Mouse (Mus musculus) large intestine, adult 2 months (tissue): ENCODE measurements at regions not wholly inside any gene's neighbourhood (a gene's known extent, or its start where the extent isn't known, plus 50 kb on each side); places are given as distances from the start of the nearest gene placed in this dataset.
"Not testable (repeated sequence)": the region's sequence is repeated elsewhere in the genome, so short reads cannot be mapped to it uniquely, and the experiment has no call there.

Source experiments
- DNase-seq: peaks from one replicate; pipeline ENCODE4 v3.0.0-alpha.2; 2012; ENCODE audit warnings: low read depth, low spot score
- WGBS: fragments of 180-500 bp; shearing (Covaris S2); methylation state at CpG from one replicate; pipeline ENCODE4 v1.1.7; 2018; 5-methylcytosine and 5-hydroxymethylcytosine counted together

DNA sequence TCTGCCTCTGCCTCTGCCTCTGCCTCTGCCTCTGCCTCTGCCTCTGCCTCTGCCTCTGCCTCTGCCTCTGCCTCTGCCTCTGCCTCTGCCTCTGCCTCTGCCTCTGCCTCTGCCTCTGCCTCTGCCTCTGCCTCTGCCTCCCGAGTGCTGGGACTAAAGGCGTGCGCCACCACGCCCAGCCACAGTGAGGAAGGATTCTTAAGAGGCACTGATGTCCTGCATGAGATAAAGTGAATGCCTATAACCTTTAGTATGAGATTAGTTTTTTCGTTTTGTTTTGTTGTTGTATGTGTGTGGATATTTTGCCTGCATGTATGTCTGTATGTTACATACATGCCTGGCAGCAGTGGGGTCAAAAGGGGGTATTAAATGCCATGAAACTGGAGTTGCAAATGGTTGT, 63.2 kb downstream of the Hlx start:
- DNase-seq, result not testable (repeated sequence)
- WGBS, result 72% methylated on average over 5 of the region's 5 CpGs

DNA sequence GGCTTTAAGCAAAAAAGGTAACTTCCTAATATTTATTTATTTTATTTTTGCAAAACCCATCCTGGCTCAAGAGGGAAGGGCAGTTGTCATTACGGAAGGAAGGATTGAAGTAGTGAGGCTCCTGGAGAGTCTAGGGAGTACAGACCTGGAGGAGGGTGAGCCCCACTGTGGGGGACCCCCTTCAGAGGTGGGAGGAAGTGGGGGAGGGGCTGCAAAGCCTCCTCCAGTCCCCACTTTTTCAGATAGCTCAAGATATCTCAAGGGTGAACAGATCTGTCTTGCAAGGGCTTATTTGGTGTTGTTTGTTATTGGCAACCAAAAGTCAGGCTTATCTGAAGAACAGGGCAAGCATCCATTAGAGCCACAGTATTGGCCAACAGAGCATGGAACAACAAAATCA, 64.0 kb downstream of the Hlx start:
- DNase-seq, result no peak
- WGBS, result 83% methylated on average over 1 of the region's 1 CpGs

DNA sequence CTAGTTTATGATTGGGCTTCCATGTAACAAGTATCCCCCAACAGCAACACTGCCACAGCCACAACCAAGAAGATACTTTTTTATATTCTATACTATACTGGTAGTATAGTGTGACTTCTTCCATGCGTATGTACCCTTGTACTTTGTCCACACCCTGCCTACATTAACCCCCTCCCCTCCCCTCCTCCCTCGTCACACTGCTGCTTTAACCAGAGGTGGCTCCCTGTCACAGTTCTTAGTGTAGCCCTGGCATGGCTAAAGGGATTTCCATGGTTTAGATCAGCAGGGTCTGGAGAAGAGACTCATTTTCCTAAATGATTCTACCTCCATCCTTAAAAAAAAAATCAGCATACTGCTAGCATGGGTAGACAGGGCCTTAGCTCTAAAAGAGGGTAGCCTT, 64.4 kb downstream of the Hlx start:
- 41% methylated on average over 2 of the region's 2 CpGs for WGBS
- DNase-seq, result no peak

DNA sequence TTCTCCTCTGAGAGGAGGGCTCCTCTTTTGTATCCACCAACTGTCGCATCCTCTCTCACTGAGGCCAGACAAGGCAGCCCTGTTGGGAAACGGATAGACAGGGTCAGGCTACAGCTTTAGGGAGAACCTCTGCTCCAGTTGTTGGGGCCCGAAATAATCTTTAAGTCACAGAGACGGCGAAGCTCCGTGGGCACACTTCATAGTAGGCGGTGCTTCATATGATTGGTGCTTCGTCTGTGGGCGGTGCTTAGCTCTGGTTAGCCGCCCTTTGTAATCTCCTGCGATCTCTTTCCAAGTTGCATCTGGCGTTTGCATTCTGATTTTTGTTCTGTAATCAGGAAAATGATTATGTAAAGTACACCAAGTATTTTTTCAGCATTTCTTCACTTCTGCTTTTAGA, 67.2 kb downstream of the Hlx start:
- DNase-seq, result no peak
- 79% methylated on average over 12 of the region's 12 CpGs for WGBS

DNA sequence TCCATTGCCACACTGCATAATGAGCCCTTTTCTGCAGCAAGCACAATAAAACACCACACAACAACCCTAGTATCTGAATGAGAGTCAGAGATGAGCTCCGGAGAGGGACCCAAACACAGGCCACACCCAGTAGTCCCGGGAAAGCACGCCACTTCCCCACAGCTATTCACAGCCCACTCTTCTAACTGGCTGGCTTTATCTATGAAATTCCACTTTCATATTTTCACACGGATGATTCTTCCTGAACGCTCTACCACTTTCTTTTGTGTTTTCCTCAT, 68.4 kb downstream of the Hlx start:
- 20% methylated on average over 5 of the region's 5 CpGs for WGBS
- no peak for DNase-seq

DNA sequence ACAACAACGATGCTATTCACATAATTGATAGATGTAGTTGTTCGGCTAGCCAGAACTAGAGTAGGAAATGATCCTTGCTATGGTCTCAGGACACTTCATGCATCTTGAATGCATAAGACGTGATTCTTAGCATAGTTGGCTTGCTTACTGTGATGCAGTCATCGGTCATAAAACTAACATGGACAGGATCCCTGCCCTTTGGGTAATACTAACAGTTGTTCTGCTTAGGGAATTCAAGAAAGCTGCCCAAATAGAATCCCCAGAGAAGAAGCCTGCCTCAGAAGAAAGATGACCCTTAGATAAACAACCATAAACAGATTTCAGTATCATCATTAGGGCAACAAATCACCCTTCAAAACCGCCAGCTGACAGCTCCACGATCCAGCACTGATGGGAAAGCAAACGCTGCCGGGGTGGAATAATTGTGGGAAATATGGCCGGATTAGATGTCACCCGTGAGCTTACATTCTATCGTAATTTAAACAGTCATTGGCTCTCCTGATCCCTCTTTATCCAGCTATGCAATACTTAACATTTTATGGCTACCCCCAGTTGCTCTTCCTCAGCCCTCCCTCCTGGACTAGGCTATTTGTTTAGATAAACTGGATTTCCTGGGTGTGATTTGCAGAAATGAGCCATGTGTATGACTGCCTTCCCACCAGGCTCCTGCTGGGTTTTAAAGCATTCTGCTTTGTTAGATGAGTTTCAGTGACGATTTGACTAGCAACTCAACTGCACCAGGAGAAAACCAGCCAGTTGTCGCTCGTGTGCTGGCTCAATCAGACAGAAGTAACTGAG, 68.9 kb downstream of the Hlx start:
- 22% methylated on average over 14 of the region's 14 CpGs for WGBS
- no peak for DNase-seq

DNA sequence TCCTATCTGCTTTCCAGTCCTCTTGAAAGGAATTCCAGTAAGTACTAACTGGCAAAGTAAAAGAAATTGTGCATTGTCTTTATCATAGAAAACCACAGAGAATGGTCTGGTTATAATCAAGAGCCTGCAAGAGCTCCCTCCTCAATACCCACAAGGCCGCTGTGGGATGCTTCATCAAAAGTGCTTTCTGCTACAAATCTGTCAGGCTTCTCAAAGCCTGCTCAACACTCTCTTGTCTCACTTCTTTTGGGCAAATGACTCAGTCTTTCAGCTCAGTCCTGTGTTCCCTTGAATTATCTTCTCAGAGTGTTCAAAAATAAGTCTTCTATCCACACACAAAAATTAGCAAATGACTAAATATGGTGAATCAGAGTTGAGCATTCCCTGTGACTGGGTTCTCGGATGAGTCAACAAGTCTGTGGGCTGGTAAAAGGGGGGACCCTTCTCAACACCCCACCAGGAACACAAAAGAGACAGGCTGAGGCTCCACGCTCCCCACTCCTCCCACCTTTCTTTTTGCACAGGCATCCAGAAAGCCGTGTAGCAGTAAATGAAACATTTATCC, 81.8 kb downstream of the Hlx start:
- WGBS, result 87% methylated on average over 4 of the region's 4 CpGs
- no peak for DNase-seq

DNA sequence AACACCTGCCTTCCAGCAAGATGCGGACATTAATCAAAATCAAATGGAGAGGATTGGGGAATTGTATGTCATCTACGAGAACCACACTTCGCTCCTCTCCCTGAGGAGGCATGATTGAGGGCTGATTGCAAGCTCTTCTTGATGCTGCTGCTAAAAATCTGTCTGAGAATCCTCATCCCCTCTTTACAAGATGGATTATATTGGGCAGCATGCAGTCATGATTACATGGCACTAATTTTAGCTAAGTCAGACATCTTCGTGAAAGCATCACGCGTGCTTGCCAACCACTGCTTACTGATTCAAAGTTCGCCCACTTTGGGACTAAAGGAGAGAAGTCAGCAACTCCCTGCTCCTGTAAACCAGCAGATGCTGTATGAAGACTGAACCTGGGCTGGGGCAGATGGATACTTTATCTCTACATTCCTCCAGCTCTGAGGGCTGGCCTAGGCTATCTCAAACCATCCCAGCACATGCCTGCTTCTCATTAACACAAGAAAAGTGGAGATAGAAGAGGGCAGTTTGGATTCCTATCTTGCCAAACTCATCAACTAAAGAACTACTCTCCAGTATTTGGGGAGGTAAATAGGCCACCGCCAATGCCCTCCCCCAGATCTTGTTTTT, 84.4 kb downstream of the Hlx start:
- 94% methylated on average over 8 of the region's 8 CpGs for WGBS
- DNase-seq, result no peak

DNA sequence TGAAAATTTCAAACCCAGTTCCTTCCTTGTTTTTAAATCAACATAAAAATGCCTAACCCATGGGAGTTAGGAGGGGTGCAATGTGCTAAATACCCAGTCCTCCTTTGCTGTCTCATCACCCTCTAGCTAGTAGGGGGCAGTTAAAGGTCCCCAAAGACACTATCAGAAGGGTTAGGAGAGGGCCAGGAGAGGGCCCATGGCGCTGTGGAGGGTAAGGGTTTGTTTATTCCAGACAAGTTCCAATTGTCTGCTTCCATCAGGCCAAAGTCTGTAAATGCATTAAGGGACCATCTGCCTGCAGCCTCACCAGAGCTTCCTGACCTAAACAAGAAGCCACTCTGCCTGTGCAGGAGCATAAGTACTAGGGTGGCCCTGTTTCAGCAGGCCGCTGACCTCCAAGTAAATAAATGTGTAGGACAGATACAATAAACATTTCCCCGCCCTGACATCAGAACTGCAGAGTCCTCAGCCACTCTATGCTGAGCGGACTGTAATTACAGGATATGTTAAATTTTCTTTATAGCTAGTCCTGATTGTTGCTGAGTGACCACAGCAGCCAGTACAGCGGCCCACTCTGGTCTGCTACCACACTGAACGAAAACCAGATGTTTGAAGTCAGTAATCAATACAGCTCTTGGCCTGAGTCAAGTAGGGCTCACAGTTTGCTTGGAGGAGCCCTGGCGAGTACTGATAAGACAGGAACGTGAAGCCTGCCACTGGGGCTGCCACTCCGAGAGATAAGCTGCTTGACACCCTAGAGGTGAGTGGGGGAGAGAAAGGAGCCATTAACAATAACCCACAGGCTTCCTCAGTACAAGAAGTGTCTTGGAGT, 87.4 kb downstream of the Hlx start:
- DNase-seq, result no peak
- WGBS, result 53% methylated on average over 9 of the region's 9 CpGs

DNA sequence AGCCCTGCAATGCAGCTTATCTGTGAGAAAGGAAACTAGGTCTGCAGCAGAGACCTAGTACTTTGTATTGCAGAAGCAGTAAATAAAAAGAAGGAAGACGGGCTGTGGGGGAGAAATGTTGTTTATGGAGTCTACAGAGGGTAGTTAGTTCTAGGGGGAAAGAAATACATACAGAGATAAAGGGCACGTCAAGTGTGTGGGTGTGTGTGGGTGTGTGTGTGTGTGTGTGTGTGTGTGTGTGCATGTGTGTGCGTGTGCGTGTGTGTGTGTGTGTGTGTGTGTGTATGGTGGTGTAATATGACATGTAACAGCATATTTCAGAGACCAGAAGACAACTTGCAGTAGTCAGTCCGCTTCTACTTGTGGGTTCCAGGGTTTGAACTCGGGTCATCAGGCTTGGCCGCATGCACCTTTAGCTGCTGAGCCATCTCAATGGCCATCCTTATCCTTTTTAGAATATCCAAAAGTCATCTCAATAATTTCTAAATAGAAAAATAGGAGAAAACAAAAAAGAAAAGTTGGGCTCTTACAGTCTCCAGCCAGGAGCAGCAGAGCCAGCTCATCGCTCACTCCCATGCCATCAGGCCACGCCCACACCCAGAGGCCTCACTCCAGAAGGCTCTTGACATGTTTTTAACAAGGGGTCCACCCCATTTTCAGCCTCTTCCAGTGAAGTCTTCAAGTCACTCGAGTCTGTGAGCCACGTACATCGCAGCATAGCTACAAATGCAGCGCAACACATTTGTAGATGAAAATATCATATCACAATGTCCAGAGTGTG, 101.5 kb downstream of the Hlx start:
- no peak for DNase-seq
- WGBS, result 71% methylated on average over 13 of the region's 13 CpGs

DNA sequence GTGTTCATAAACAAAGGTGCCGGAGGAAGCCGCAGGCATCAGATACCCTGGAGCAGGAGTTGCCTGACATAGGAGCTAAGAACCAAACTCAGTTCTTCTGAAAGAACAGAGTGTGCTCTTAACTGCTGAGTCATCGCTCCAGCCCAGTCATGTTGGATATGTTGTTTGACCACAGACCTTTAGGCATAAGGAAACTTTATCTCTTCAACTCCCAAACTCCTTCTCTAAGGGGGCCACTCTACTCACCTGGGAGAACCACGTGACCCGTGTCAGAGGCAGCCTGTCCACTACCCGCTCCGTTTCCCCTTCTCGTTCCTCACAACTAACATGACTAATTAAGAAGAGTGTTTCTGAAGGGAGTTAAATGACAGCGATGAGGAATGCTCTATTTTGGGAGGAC, 103.2 kb downstream of the Hlx start:
- no peak for DNase-seq
- WGBS, result 89% methylated on average over 9 of the region's 9 CpGs

DNA sequence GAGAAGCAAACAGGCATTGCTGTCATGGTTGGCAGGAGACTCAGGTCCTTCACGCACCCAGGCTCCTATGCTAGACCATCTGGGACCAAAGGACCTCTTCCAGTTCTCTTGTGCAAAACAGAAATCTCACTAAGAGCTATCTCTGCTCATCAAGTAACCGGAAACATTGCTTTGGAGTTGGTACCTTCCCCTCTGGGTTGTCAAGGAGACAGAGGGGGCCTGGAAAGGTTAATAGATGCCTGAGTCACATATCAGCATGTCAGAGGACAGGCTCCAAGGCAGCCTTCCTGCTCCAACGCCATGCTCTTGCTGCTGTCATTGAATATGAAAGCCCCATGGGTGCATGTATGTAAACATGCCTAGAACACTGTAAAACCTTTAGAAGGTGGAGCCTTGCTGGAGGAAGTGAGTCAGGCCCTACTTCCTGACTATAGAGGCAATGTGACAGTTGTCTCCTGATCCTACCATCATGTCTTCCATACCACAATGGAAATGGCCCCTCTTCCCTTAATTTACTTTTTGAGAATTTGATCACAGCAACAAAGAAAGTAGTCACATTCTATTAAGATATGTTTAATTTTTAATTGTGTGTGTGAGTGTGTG, 103.8 kb downstream of the Hlx start:
- DNase-seq, result no peak
- WGBS, result 63% methylated on average over 3 of the region's 3 CpGs

DNA sequence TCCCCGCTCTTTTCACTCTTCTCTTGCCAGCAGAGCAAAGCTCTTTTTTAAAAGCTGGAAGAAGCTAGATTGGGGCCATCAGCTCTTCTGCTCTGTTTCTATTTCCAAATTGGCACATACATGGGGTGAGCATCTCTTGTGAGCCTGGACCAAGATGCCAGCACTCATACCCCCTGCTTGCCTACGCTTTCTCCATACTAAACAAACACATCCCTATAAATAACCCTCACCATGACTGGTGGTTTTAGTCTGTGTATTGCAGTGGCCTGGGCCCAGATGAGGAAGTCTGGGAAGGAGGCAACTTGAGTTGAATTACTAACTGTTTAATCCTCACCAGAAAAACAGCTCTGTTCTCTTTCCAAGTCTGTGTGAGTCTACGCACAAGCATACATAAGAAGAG, 110.0 kb downstream of the Hlx start:
- WGBS, result 56% methylated on average over 3 of the region's 3 CpGs
- DNase-seq, result no peak

DNA sequence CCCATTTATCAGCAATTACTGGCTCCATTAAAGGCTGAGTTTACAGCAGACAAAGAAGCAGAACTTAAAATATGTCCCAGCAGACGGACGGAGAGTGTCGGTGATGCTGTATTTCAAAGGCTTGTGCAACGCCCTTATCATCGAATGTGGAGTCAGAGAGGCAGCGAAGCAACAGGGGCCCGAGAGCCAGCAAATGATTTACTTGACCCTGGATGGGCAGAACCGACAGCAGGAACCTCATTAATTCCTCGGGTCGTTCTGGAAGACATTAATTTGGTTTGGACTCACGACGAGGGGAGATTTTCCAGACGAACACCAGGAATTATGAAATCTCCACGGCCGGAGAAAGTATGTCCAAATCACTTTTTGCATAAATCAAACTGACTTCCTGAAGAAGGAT, 110.5 kb downstream of the Hlx start:
- WGBS, result 48% methylated on average over 15 of the region's 15 CpGs
- no peak for DNase-seq

DNA sequence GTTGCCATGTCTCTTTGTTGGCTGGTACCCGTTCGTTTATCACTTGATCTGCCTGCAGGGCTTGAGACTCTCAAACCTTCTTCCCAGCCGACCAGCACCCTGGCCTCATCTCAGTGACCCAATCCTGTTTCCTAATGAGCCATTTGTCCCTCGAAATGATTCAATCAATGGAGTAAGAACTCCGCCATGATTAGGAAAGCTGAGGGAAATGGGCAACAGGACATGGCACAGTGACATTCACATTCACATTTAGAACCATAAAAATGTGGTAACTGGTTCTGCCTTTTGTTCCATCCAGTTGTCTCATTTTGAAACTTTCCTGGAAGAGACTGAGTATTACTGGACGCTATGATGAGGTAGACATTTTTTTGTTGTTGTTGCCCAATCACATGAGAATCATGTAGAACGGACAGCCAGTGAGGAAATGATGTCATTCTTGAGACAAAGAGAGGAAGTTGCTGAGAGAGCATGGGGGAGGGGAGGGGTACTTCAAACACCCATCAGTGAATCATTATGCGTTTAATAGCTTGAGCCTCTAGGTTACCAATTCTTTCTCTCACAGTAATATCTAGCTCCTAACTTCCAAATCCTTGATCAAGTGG, 114.5 kb downstream of the Hlx start:
- 81% methylated on average over 8 of the region's 8 CpGs for WGBS
- DNase-seq, result no peak

DNA sequence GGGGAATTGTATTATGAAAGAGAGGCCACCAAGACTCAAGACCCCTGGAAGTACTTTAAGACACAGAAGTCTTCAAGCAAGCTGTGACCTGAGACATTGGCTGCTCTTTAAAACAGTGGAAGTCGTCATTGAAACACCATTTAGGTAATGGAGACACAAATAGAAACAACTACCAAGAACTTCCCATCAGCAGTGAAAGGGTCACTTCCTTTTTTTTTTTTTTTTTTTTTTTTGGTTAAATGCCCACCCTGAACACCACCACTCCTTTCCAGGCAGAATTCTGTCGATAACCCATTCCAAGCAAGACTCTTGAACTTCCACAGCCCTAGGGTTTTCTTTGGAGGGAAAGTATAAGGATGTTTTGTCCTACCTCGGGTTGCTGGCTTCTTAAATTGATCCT, 116.4 kb downstream of the Hlx start:
- 61% methylated on average over 3 of the region's 3 CpGs for WGBS
- no peak for DNase-seq

DNA sequence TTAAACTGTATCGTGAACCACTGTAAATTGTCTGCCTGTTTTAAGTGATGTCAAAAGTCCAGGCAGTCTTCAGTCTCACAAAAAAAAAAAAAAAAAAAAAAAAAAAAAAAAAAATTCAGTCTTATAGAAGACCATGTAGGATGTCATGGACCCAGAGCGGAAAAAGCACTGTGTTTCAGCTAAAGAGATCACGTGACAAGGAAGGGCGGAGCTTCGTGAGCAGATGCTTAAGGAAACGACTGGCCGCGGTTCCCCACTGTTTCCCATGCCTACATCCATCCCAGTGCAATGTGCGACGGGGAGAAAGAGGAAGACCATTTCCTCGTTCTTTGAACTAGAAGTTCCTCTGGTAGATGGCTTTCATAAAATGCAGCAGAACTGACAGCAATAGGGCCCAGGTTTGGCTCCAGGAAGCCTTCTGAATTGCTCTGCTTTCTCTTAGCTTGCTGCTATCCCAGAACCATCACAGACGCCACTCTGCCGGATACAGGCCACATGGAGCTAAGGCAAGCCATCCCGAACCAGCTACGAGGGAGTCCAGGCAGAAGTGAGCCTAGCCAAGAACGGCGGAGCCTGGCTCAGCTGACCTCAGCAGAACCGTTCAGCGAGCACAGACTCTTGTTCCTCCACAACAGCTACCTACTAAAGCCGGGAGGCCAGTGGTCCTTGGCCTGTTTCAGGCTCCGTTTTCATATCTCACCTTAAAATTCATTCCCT, 117.6 kb downstream of the Hlx start:
- no peak for DNase-seq
- 78% methylated on average over 21 of the region's 21 CpGs for WGBS

DNA sequence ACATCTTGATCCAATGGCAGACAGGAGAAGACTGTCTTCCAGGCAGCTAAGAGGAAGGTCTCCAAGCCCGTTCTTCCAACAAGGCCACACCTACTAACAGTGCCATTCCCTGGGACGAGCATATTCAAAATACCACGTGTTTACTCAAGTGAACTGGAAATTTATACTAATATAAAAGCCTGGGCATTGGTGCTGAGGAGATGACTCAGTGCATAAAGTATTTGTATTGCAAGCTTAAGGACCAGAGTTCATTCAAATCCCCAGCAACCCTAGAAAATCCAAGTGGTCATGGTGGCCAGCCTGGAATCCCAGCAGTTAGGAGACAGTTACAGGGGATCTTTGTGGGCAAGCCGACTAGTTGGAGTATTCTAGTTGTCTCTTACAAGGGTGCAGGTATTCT, 119.5 kb downstream of the Hlx start:
- WGBS, result 39% methylated on average over 4 of the region's 4 CpGs
- no peak for DNase-seq

DNA sequence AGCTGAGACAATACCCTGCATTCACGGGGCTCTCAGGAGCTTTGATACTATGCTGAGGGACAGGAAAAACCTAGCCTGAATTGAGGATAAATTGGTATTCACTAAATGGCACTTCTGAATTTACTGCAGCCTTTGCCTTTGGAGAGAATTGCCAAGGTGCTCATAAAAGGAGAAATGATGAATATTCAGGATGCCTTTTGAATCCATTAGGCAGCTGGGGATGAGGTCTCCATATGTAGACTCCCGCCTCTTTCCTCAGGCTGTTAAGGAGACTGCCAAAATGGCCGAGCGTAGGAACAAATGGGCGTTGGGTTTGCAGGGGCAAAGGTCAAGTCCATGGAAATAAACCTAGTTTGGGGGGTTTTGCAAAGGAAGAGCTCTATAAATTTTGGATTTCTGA, 123.5 kb downstream of the Hlx start:
- no peak for DNase-seq
- WGBS, result 48% methylated on average over 5 of the region's 5 CpGs
